Mouse (Mus musculus): ENCODE measurements around the gene Tk1.

DNA sequence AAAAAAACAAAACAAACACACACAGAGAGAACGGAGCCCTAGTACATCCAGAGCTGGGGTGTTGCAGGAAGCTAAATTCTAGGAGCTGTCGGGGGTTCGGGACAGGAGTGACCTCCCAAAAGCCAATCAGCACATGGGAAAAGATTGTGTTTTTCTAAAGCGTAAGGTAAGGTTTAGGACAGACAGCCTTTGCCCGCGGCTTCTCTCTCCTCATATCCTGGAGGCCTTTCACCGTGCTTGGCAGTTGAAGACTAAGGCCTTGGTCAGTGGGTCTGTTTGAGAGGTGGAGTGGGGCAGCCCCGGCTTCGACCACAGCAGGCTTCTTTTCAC, 43.2 kb downstream of the Tk1 start:
- TF ChIP-seq USF1 (IDR thresholded peaks at IDR 0.05; ENCODE audit: low read depth, low read length): no peak
- no peak for TF ChIP-seq TAL1 (IDR thresholded peaks at IDR 0.05; ENCODE audit: low read length)
- TF ChIP-seq POLR2A (IDR thresholded peaks at IDR 0.05; ENCODE audit: control insufficient read depth in 1 of 2, insufficient read depth in 1 of 2, low read depth in 1 of 2, low read length in 2 of 2, poor library complexity in 1 of 2): no peak
- no peak for TF ChIP-seq CTCF (IDR thresholded peaks at IDR 0.05 in 2 of 3, conservative IDR thresholded peaks at IDR 0.05 in 1 of 3; ENCODE audit: control insufficient read depth in 1 of 3, insufficient read depth in 1 of 3, low read depth in 2 of 3, low read length in 3 of 3, poor library complexity in 1 of 3, severe bottlenecking in 1 of 3)
- TF ChIP-seq E2F4 (IDR thresholded peaks at IDR 0.05; ENCODE audit: borderline replicate concordance, low read depth, low read length): no peak
- TF ChIP-seq MEF2A (IDR thresholded peaks at IDR 0.05; ENCODE audit: extremely low read depth, insufficient replicate concordance, low read depth, low read length, poor library complexity, severe bottlenecking): no peak
- no peak for TF ChIP-seq ZKSCAN1 (IDR thresholded peaks at IDR 0.05; ENCODE audit: low read depth, low read length)
- no peak for TF ChIP-seq POLR2AphosphoS5 (IDR thresholded peaks at IDR 0.05; ENCODE audit: borderline replicate concordance, low read depth, low read length)
- no peak; the same call in 1 of the 2 replicates for TF ChIP-seq NELFE (IDR thresholded peaks at IDR 0.05; ENCODE audit: low read depth, low read length)
- TF ChIP-seq MAX (IDR thresholded peaks at IDR 0.05; ENCODE audit: low read length): no peak
- TF ChIP-seq MAFK (IDR thresholded peaks at IDR 0.05; ENCODE audit: borderline replicate concordance, low read depth, low read length): no peak

Data from MEL (cell line).